Mouse (Mus musculus): ENCODE measurements around the gene Olfr154. TPM values are rescaled to one million over a fixed set of nuclear protein-coding genes. Genes with fewer than 3 reads are reported as not detected.

The Olfr154 gene
- total and polyA plus RNA-seq, 3 experiments: not detected

- Histone ChIP-seq H3K27me3 (replicated peaks) (no peaks in the 10 kb centered on the region), H3K4me1 (ENCODE audit: control insufficient read depth in 1 of 2, insufficient read depth in 2 of 2) (no peaks in the 10 kb centered on the region), H3K79me2 (replicated peaks; ENCODE audit: control insufficient read depth, extremely low read depth, insufficient read depth, poor library complexity, severe bottlenecking) (no peaks in the 10 kb centered on the region), H3K36me3 (replicated peaks in 1 of 2; ENCODE audit: control insufficient read depth in 1 of 2, insufficient read depth in 1 of 2, low read length in 1 of 2) (no peaks in the 10 kb centered on the region), H3K9me3 (replicated peaks; ENCODE audit: low read length) (peaks cover 9% of the 10 kb centered on the region), H3K27ac (ENCODE audit: insufficient read depth, low read depth) (no peak within 1 kb of the TSS), H3K4me3 (replicated peaks in 1 of 3; ENCODE audit: low read depth in 2 of 3, low read length in 2 of 3, poor library complexity in 1 of 3) (no peak within 1 kb of the TSS), H3K9ac (ENCODE audit: insufficient read depth, low read depth) (no peak within 1 kb of the TSS), H3K4me2 (ENCODE audit: insufficient read depth, low read depth, poor library complexity, severe bottlenecking) (no peak within 1 kb of the TSS)
- no peak for TF ChIP-seq BHLHE40 (IDR thresholded peaks at IDR 0.05; ENCODE audit: low read depth, low read length)
- no peak for TF ChIP-seq POLR2AphosphoS2 (IDR thresholded peaks at IDR 0.05; ENCODE audit: low read depth, low read length)
- TF ChIP-seq ZMIZ1 (IDR thresholded peaks at IDR 0.05; ENCODE audit: low read depth, low read length): no peak
- no peak for TF ChIP-seq CHD2 (IDR thresholded peaks at IDR 0.05; ENCODE audit: low read length)
- no peak for TF ChIP-seq IRF4 (IDR thresholded peaks at IDR 0.05; ENCODE audit: low read depth, low read length)
- no peak for TF ChIP-seq NELFE (IDR thresholded peaks at IDR 0.05; ENCODE audit: low read depth, low read length)
- TF ChIP-seq GABPA (IDR thresholded peaks at IDR 0.05; ENCODE audit: insufficient replicate concordance, low read depth, low read length): no peak
- no peak for TF ChIP-seq E2F4 (IDR thresholded peaks at IDR 0.05; ENCODE audit: insufficient replicate concordance, low read depth, low read length)
- TF ChIP-seq SMC3 (IDR thresholded peaks at IDR 0.05; ENCODE audit: low read depth, low read length): no peak
- no peak for TF ChIP-seq NRF1 (IDR thresholded peaks at IDR 0.05; ENCODE audit: low read depth, low read length)
- in situ Hi-C loops (cut with MboI; ENCODE audit: low pct_ligation_motif_present, low pct_unique_long_range_greater_than_20kb, low sequenced_read_pairs): no loop called here
- dilution Hi-C loops (cut with MboI; ENCODE audit: extremely low pct_ligation_motif_present, extremely low pct_unique_long_range_greater_than_20kb, low sequenced_read_pairs): no loop called here
- DNase-seq (ENCODE audit: extremely low read depth): no peak
These were observed 24.9 kb upstream of the Olfr154 start, which contains the start of gene Olfr1008 for GRCm38 (mm10) chr2:85689131-85689530. Gene Olfr1008 (plus strand): TSS chr2:85689431.

- no peaks in the 10 kb centered on the region for H3K27me3 ChIP-seq (replicated peaks)
- no peak within 1 kb of the TSS for H3K4me3 ChIP-seq (replicated peaks in 1 of 3; ENCODE audit: low read depth in 2 of 3, low read length in 2 of 3, poor library complexity in 1 of 3)
- no peak within 1 kb of the TSS for H3K9ac ChIP-seq (ENCODE audit: insufficient read depth, low read depth)
- no peak for DNase-seq (ENCODE audit: extremely low read depth)
- H3K4me2 ChIP-seq (ENCODE audit: insufficient read depth, low read depth, poor library complexity, severe bottlenecking): no peak within 1 kb of the TSS
- TF ChIP-seq TBP (conservative IDR thresholded peaks at IDR 0.05; ENCODE audit: low read depth, low read length) (no peak), E2F4 (IDR thresholded peaks at IDR 0.05; ENCODE audit: insufficient replicate concordance, low read depth, low read length) (no peak), NRF1 (IDR thresholded peaks at IDR 0.05; ENCODE audit: low read depth, low read length) (no peak)
- no peaks in the 10 kb centered on the region for H3K79me2 ChIP-seq (replicated peaks; ENCODE audit: control insufficient read depth, extremely low read depth, insufficient read depth, poor library complexity, severe bottlenecking)
- H3K9me3 ChIP-seq (replicated peaks; ENCODE audit: low read length): peaks cover 5% of the 10 kb centered on the region
- H3K36me3 ChIP-seq (replicated peaks in 1 of 2; ENCODE audit: control insufficient read depth in 1 of 2, insufficient read depth in 1 of 2, low read length in 1 of 2): no peaks in the 10 kb centered on the region
- no peak within 1 kb of the TSS for H3K27ac ChIP-seq (ENCODE audit: insufficient read depth, low read depth)
- H3K4me1 ChIP-seq (ENCODE audit: control insufficient read depth in 1 of 2, insufficient read depth in 2 of 2): no peaks in the 10 kb centered on the region
- in situ Hi-C loops (cut with MboI; ENCODE audit: low pct_ligation_motif_present, low pct_unique_long_range_greater_than_20kb, low sequenced_read_pairs) (no loop called here), dilution Hi-C loops (cut with MboI; ENCODE audit: extremely low pct_ligation_motif_present, extremely low pct_unique_long_range_greater_than_20kb, low sequenced_read_pairs) (no loop called here)
These were observed 14.4 kb upstream of the Olfr154 start, which contains the start of gene Olfr1006 for GRCm38 (mm10) chr2:85678667-85679066. Gene Olfr1006 (minus strand): TSS chr2:85678767.

- Histone ChIP-seq H3K9me3 (replicated peaks; ENCODE audit: low read length) (no peaks in the 10 kb centered on the region), H3K4me3 (replicated peaks in 1 of 3; ENCODE audit: low read depth in 2 of 3, low read length in 2 of 3, poor library complexity in 1 of 3) (no peak within 1 kb of the TSS), H3K36me3 (replicated peaks in 1 of 2; ENCODE audit: control insufficient read depth in 1 of 2, insufficient read depth in 1 of 2, low read length in 1 of 2) (no peaks in the 10 kb centered on the region), H3K4me1 (ENCODE audit: control insufficient read depth in 1 of 2, insufficient read depth in 2 of 2) (no peaks in the 10 kb centered on the region), H3K79me2 (replicated peaks; ENCODE audit: control insufficient read depth, extremely low read depth, insufficient read depth, poor library complexity, severe bottlenecking) (no peaks in the 10 kb centered on the region), H3K27me3 (replicated peaks) (no peaks in the 10 kb centered on the region), H3K27ac (ENCODE audit: insufficient read depth, low read depth) (no peak within 1 kb of the TSS), H3K4me2 (ENCODE audit: insufficient read depth, low read depth, poor library complexity, severe bottlenecking) (no peak within 1 kb of the TSS), H3K9ac (ENCODE audit: insufficient read depth, low read depth) (no peak within 1 kb of the TSS)
- in situ Hi-C loops (cut with MboI; ENCODE audit: low pct_ligation_motif_present, low pct_unique_long_range_greater_than_20kb, low sequenced_read_pairs) (no loop called here), dilution Hi-C loops (cut with MboI; ENCODE audit: extremely low pct_ligation_motif_present, extremely low pct_unique_long_range_greater_than_20kb, low sequenced_read_pairs) (no loop called here)
- no peak for DNase-seq (ENCODE audit: extremely low read depth)
- TF ChIP-seq GABPA (IDR thresholded peaks at IDR 0.05; ENCODE audit: insufficient replicate concordance, low read depth, low read length): no peak
- no peak for TF ChIP-seq SMC3 (IDR thresholded peaks at IDR 0.05; ENCODE audit: low read depth, low read length)
- TF ChIP-seq JUN (IDR thresholded peaks at IDR 0.05; ENCODE audit: insufficient read depth, low read depth, low read length): no peak
- TF ChIP-seq IRF4 (IDR thresholded peaks at IDR 0.05; ENCODE audit: low read depth, low read length): no peak
- TF ChIP-seq CHD1 (IDR thresholded peaks at IDR 0.05; ENCODE audit: low read depth, low read length): no peak
- TF ChIP-seq POLR2A (IDR thresholded peaks at IDR 0.05; ENCODE audit: low read depth, low read length): no peak
- TF ChIP-seq MXI1 (IDR thresholded peaks at IDR 0.05; ENCODE audit: low read depth, low read length): no peak
- no peak for TF ChIP-seq MAX (IDR thresholded peaks at IDR 0.05; ENCODE audit: low read length)
- TF ChIP-seq ZC3H11A (IDR thresholded peaks at IDR 0.05; ENCODE audit: low read depth, low read length): no peak
- no peak for TF ChIP-seq CHD2 (IDR thresholded peaks at IDR 0.05; ENCODE audit: low read length)
These were observed 13.7 kb downstream of the Olfr154 start, which contains the start of gene Olfr1002 for GRCm38 (mm10) chr2:85650604-85651003. Gene Olfr1002 (minus strand): TSS chr2:85650704.
